Mouse (Mus musculus): ENCODE measurements around the gene Slc25a21. TPM values are rescaled to one million over a fixed set of nuclear protein-coding genes. Genes with fewer than 3 reads are reported as not detected.

Slc25a21 gene
- polyA plus RNA-seq, 1 experiment from 2014 or later, result 0.71 TPM

GRCm38 (mm10) chr12:56918145-56918544, 279.1 kb downstream of the Slc25a21 start:
- Histone ChIP-seq H3K9ac (ENCODE audit: low read depth, low read length) (no peak overlapping the region), H3K4me2 (ENCODE audit: low read depth, low read length) (no peak overlapping the region), H3K4me1 (ENCODE audit: control insufficient read depth, insufficient read depth, low read length) (no peaks in the 10 kb centered on the region), H3K27ac (ENCODE audit: low read length) (no peak overlapping the region), H3K4me3 (ENCODE audit: low read length) (no peak overlapping the region), H3K36me3 (ENCODE audit: control insufficient read depth, insufficient read depth, low read length) (no peaks in the 10 kb centered on the region), H3K9me3 (ENCODE audit: control insufficient read depth, low read length) (no peaks in the 10 kb centered on the region), H3K27me3 (replicated peaks; ENCODE audit: control insufficient read depth, insufficient read depth, low read length) (no peaks in the 10 kb centered on the region)
- ATAC-seq, result no peak
- 72% methylated on average over 6 of the region's 6 CpGs for WGBS

- Histone ChIP-seq H3K36me3 (ENCODE audit: control insufficient read depth, insufficient read depth, low read length) (no peaks in the 10 kb centered on the region), H3K9me3 (ENCODE audit: control insufficient read depth, low read length) (no peaks in the 10 kb centered on the region), H3K4me1 (ENCODE audit: control insufficient read depth, insufficient read depth, low read length) (no peaks in the 10 kb centered on the region), H3K9ac (ENCODE audit: low read depth, low read length) (no peak overlapping the region), H3K4me3 (ENCODE audit: low read length) (no peak overlapping the region), H3K27ac (ENCODE audit: low read length) (no peak overlapping the region), H3K27me3 (replicated peaks; ENCODE audit: control insufficient read depth, insufficient read depth, low read length) (no peaks in the 10 kb centered on the region), H3K4me2 (ENCODE audit: low read depth, low read length) (no peak overlapping the region)
- WGBS, result 67% methylated on average over 5 of the region's 5 CpGs
- ATAC-seq, result no peak
Measured at GRCm38 (mm10) chr12:56906476-56906875, 290.8 kb downstream of the Slc25a21 start.

GRCm38 (mm10) chr12:56905652-56906305, 291.5 kb downstream of the Slc25a21 start:
- no peaks in the 10 kb centered on the region for H3K4me1 ChIP-seq (ENCODE audit: control insufficient read depth, insufficient read depth, low read length)
- H3K36me3 ChIP-seq (ENCODE audit: control insufficient read depth, insufficient read depth, low read length), result no peaks in the 10 kb centered on the region
- 37% methylated on average over 9 of the region's 9 CpGs for WGBS
- H3K9ac ChIP-seq (ENCODE audit: low read depth, low read length), result no peak overlapping the region
- no peak overlapping the region for H3K4me2 ChIP-seq (ENCODE audit: low read depth, low read length)
- no peaks in the 10 kb centered on the region for H3K27me3 ChIP-seq (replicated peaks; ENCODE audit: control insufficient read depth, insufficient read depth, low read length)
- ATAC-seq, result no peak
- H3K4me3 ChIP-seq (ENCODE audit: low read length), result no peak overlapping the region
- H3K27ac ChIP-seq (ENCODE audit: low read length), result no peak overlapping the region
- H3K9me3 ChIP-seq (ENCODE audit: control insufficient read depth, low read length), result no peaks in the 10 kb centered on the region

- ATAC-seq, result no peak
- H3K27ac ChIP-seq (ENCODE audit: low read length), result no peak overlapping the region
- WGBS, result 50% methylated on average over 7 of the region's 7 CpGs
Measured at GRCm38 (mm10) chr12:56905222-56905621, 292.1 kb downstream of the Slc25a21 start.

GRCm38 (mm10) chr12:56902774-56903456, 294.4 kb downstream of the Slc25a21 start:
- no peak; the same call in 1 of the 2 replicates for ATAC-seq
- H3K9ac ChIP-seq (ENCODE audit: low read depth, low read length), result no peak overlapping the region
- no peaks in the 10 kb centered on the region for H3K27me3 ChIP-seq (replicated peaks; ENCODE audit: control insufficient read depth, insufficient read depth, low read length)
- H3K4me3 ChIP-seq (ENCODE audit: low read length), result no peak overlapping the region
- no peak overlapping the region for H3K27ac ChIP-seq (ENCODE audit: low read length)
- WGBS, result 63% methylated on average over 8 of the region's 8 CpGs
- H3K4me2 ChIP-seq (ENCODE audit: low read depth, low read length), result no peak overlapping the region
- no peaks in the 10 kb centered on the region for H3K36me3 ChIP-seq (ENCODE audit: control insufficient read depth, insufficient read depth, low read length)
- H3K9me3 ChIP-seq (ENCODE audit: control insufficient read depth, low read length), result no peaks in the 10 kb centered on the region
- no peaks in the 10 kb centered on the region for H3K4me1 ChIP-seq (ENCODE audit: control insufficient read depth, insufficient read depth, low read length)

More at GRCm38 (mm10) chr12:56905222-56905621, 292.1 kb downstream of the Slc25a21 start:
- Histone ChIP-seq H3K27me3 (replicated peaks; ENCODE audit: control insufficient read depth, insufficient read depth, low read length) (no peaks in the 10 kb centered on the region), H3K9me3 (ENCODE audit: control insufficient read depth, low read length) (no peaks in the 10 kb centered on the region), H3K4me1 (ENCODE audit: control insufficient read depth, insufficient read depth, low read length) (no peaks in the 10 kb centered on the region), H3K9ac (ENCODE audit: low read depth, low read length) (no peak overlapping the region), H3K4me2 (ENCODE audit: low read depth, low read length) (no peak overlapping the region), H3K36me3 (ENCODE audit: control insufficient read depth, insufficient read depth, low read length) (no peaks in the 10 kb centered on the region), H3K4me3 (ENCODE audit: low read length) (no peak overlapping the region)

DNA sequence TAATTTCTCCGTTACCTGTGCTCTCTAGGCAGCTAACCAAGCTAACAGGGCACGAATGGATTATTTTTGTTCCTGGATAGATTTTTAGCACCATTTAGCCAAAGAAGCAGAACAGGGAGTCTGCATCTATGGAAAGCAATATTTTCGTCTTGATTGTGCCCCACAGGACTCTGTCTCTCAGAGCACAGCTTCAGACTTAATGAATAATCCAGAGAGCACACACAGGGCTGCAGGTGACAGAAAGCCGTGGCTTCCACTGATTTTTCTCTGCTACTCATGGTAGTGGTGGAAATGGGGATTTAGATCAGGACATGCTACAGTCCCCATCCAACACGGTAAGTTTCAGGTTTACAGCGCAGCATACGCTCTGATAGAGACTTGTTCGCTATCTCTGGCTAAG, 299.3 kb downstream of the Slc25a21 start:
- H3K27me3 ChIP-seq (replicated peaks; ENCODE audit: control insufficient read depth, insufficient read depth, low read length), result no peaks in the 10 kb centered on the region
- H3K4me1 ChIP-seq (ENCODE audit: control insufficient read depth, insufficient read depth, low read length), result no peaks in the 10 kb centered on the region
- no peak overlapping the region for H3K4me2 ChIP-seq (ENCODE audit: low read depth, low read length)
- H3K36me3 ChIP-seq (ENCODE audit: control insufficient read depth, insufficient read depth, low read length), result no peaks in the 10 kb centered on the region
- H3K9ac ChIP-seq (ENCODE audit: low read depth, low read length), result no peak overlapping the region
- no peak overlapping the region for H3K27ac ChIP-seq (ENCODE audit: low read length)
- H3K4me3 ChIP-seq (ENCODE audit: low read length), result no peak overlapping the region
- WGBS, result 82% methylated on average over 8 of the region's 8 CpGs
- ATAC-seq, result no peak
- H3K9me3 ChIP-seq (ENCODE audit: control insufficient read depth, low read length), result no peaks in the 10 kb centered on the region

DNA sequence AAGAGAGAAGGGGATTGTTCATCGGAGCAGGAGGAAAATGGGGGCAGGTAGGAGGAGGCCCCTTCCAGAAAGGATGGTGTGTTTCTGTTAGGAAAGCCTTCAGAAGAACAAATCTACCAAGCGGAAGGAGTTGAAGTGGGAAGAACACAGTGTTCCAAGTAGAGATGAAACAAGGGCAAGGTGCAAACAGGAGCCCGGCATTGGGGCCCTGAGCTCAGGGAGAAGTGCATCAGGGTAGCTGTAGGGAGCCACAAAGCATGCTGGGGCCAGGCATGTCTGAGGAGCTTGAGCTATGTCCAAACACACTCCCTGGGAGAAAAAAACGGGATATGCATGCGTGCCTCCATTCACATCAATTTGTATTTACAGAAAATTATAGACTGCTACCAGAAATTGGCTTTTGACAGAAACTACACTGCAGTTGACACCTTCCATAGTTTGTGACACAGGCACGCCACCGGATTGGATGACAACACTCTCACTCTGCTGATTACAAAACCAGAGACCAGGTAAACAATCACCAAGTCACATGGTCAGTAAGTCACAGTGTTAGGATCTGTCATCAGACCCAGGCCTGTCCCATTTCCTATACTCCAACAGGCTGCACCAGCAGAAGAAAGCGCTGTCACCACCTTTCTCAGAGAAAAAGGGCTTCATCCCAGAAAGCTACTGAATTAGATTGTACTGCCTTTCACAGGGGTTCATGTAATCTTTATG, 299.9 kb downstream of the Slc25a21 start:
- 77% methylated on average over 8 of the region's 8 CpGs for WGBS
- Histone ChIP-seq H3K9me3 (ENCODE audit: control insufficient read depth, low read length) (no peaks in the 10 kb centered on the region), H3K27me3 (replicated peaks; ENCODE audit: control insufficient read depth, insufficient read depth, low read length) (no peaks in the 10 kb centered on the region), H3K9ac (ENCODE audit: low read depth, low read length) (no peak overlapping the region), H3K36me3 (ENCODE audit: control insufficient read depth, insufficient read depth, low read length) (no peaks in the 10 kb centered on the region), H3K4me2 (ENCODE audit: low read depth, low read length) (no peak overlapping the region), H3K27ac (ENCODE audit: low read length) (no peak overlapping the region), H3K4me3 (ENCODE audit: low read length) (no peak overlapping the region), H3K4me1 (ENCODE audit: control insufficient read depth, insufficient read depth, low read length) (no peaks in the 10 kb centered on the region)
- ATAC-seq, result no peak

DNA sequence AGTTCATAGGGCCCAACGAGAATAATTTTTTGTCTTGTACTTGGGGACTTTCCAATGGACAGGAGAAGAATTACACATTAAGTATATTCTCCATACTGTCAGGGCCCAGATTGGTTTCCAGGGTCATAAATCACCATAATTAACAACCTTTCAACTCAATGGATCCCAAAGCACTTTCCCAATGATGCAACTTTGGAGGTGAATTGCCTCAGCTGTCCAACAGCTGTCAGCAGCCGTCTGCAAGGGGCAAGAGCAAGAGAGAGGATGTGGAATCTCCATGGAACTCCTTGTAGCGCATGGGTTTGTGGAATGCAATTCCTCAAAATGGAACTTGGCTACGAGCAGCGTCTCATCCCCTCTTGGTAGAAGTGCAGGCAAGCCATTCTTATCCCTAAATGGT, 302.3 kb downstream of the Slc25a21 start:
- H3K36me3 ChIP-seq (ENCODE audit: control insufficient read depth, insufficient read depth, low read length), result no peaks in the 10 kb centered on the region
- 62% methylated on average over 5 of the region's 5 CpGs for WGBS
- H3K9ac ChIP-seq (ENCODE audit: low read depth, low read length), result no peak overlapping the region
- no peak overlapping the region for H3K27ac ChIP-seq (ENCODE audit: low read length)
- no peaks in the 10 kb centered on the region for H3K4me1 ChIP-seq (ENCODE audit: control insufficient read depth, insufficient read depth, low read length)
- no peaks in the 10 kb centered on the region for H3K9me3 ChIP-seq (ENCODE audit: control insufficient read depth, low read length)
- H3K4me2 ChIP-seq (ENCODE audit: low read depth, low read length), result no peak overlapping the region
- ATAC-seq, result no peak
- no peaks in the 10 kb centered on the region for H3K27me3 ChIP-seq (replicated peaks; ENCODE audit: control insufficient read depth, insufficient read depth, low read length)
- H3K4me3 ChIP-seq (ENCODE audit: low read length), result no peak overlapping the region

DNA sequence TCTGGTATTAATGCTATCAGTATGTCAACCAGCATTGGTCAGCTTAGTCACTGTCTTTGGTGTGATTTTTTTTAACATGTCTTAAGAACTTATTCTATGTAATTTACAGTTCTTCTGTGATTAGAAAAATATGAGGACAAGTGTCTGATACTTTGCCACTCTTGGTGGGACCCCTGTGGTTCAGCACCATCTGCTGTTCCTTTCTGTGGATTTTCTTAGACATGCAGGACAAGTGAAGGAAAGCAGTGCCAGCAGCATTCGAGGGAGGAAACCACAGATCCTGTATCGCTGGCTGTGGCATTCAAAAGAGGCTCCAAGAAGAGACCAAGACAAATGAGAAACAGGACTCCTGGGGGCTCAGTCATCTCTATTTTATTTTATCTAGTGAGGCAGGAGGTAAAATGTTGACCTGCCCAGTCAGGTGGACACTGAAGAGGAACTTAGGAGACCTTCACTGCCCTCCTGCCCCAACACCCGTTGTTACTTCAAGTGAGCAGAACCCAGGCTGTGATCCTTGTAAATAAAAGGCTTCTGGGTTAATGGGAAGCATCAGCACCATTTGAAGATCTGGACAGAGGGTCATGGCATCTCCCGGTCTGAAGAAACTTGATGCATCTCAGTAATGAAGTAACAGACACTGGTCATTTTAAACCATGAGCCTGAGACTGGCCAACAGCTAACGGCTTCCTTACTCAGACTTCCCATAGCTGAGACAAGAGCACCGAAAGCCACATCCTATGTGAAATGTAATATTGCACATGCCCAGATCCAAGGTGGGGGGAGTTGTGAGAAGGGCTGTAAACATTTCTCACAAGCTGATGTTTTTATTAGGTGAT, 306.2 kb downstream of the Slc25a21 start:
- no peaks in the 10 kb centered on the region for H3K27me3 ChIP-seq (replicated peaks; ENCODE audit: control insufficient read depth, insufficient read depth, low read length)
- H3K4me2 ChIP-seq (ENCODE audit: low read depth, low read length), result no peak overlapping the region
- no peaks in the 10 kb centered on the region for H3K4me1 ChIP-seq (ENCODE audit: control insufficient read depth, insufficient read depth, low read length)
- ATAC-seq, result no peak
- no peak overlapping the region for H3K9ac ChIP-seq (ENCODE audit: low read depth, low read length)
- no peak overlapping the region for H3K27ac ChIP-seq (ENCODE audit: low read length)
- H3K36me3 ChIP-seq (ENCODE audit: control insufficient read depth, insufficient read depth, low read length), result no peaks in the 10 kb centered on the region
- 64% methylated on average over 6 of the region's 6 CpGs for WGBS
- H3K9me3 ChIP-seq (ENCODE audit: control insufficient read depth, low read length), result no peaks in the 10 kb centered on the region
- H3K4me3 ChIP-seq (ENCODE audit: low read length), result no peak overlapping the region
